Mouse (Mus musculus) R1 (cell line): ENCODE measurements at regions not wholly inside any gene's neighbourhood (a gene's known extent, or its start where the extent isn't known, plus 50 kb on each side); places are given as distances from the start of the nearest gene placed in this dataset.

Experiments
- DNase-seq: peaks from one replicate; pipeline ENCODE4 v3.0.0-alpha.2; 2018; ENCODE audit warnings: low read depth, low spot score

GRCm38 (mm10) chr1:51411726-51412125 is 66.5 kb downstream of the Nabp1 start:
- DNase-seq, result peak; percentile 88

GRCm38 (mm10) chr1:51403632-51404031 is 74.6 kb downstream of the Nabp1 start:
- DNase-seq, result no peak

- DNase-seq, result no peak
Observed at GRCm38 (mm10) chr1:51402533-51402925, 75.7 kb downstream of the Nabp1 start.

DNA sequence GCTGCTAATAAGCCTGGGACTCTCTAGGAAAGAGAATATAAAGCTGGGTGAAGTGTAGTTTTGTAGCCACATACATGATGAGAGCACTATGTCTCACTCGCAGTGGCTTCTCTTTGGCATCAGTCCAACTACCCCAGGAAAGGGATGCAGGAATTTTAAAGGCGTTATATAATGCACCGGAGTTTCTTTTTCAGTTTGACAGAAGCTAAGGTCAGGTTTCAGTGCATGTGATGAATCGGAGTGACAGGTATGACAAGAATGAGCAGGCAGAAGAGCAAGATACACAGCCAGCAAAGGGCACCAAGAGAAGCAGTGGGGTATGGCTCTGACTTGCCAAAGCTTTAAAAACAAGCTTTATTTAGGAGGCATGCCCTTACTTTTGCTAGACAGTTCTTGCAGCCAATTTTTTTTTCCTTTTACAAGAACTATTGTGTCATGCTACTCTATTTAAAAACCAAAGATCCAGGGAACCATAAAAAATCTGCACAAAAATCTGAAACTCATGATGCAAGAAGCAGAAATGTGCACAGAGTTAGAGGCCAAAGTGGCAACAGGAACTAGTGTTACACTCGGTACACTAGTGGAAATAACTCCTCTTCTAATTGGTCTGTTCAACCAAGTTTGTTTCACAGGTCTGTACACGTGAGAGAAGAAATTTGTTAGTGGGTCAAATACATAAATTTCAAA is 76.2 kb downstream of the Nabp1 start:
- DNase-seq, result peak; percentile 18

GRCm38 (mm10) chr1:51400541-51400940 is 77.7 kb downstream of the Nabp1 start:
- peak; percentile 81 for DNase-seq

DNA sequence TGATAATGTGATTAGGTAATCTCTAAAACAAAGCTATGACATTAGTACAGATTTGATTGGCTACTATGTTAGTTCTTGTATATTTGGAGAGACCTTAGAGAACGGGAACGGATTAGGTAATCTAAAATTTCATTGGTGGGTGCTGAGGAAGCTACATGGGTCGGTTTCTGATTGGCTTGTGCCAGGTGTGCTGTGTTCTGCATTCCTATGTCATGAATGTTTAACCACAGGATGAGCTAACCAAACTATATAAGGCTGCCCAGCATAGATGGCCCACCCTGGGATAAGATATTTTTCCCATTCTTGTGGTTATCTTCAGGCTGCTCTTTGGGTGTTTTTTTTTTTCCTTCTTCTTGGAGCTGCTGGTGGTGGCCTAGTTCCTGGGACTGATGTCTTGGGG is 91.4 kb downstream of the Nabp1 start:
- no peak for DNase-seq

DNA sequence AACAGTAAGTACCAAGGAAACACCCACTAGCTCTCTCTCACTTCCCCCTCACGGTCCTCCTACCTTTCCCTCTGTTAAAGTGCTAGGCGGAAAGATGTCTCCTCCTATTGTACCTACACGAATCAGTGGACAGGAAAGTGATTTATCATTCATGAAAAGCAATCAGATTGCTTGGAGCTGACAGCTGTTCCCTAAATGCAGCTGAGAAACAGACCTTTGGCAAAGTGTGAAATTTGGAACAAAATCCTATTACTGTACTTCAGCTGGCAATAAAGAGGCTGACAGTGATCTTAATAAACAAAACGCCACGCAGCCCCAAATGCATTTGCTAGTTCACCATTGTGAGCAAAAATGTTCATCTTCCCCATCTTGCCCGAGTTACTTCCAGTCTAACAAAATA is 94.2 kb downstream of the Nabp1 start:
- no peak for DNase-seq

GRCm38 (mm10) chr1:51380240-51380639 is 91.3 kb downstream of the Cavin2 start:
- no peak for DNase-seq

DNA sequence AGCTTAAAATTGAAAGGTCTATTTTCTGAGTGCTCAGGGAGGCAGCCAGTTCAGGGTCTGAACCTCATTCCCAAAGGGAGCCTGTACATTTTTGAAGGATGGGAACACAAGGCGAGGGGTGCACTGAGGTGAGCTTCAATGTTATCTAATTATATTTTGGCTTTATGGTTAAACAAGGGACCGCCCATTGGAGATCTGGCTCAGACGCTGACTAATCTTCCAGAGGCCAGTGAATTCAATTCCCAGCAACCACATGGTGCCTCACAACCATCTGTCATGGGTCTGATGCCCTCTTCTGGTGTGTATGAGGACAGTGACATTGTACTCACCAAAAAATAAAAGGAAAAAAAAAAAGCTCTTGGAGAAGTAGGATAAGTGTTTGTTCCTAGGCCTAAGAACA is 78.7 kb downstream of the Cavin2 start:
- DNase-seq, result no peak

DNA sequence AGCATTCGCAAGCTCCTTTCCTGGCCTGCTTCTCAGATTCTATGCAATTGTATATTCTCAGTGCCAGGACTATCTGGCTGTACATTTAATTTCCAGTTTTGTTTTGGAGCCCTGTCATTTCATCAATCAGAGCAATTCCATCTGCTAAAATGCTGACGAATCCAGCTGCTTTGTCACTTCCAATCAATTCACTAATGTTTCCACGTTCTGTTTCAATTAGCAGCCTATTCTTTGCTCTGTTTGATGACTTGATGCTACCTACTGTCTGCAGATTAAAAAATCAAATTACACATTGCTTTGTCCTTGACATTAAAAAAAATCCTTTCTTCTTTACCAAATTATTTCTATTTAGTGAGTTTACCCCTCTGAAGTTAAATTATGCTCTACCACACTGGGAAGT is 71.2 kb downstream of the Cavin2 start:
- DNase-seq, result no peak
